Mouse (Mus musculus): ENCODE results near the gene Pbrm1. TPM values are rescaled to one million over a fixed set of nuclear protein-coding genes. Genes with fewer than 3 reads are reported as not detected.
A peak's percentile ranks its signal among the peaks of the same experiment; 100 is the strongest.

Gene Pbrm1
- polyA plus RNA-seq, 2 experiments from 2014 or later = 40.1 to 46.0 TPM

DNA sequence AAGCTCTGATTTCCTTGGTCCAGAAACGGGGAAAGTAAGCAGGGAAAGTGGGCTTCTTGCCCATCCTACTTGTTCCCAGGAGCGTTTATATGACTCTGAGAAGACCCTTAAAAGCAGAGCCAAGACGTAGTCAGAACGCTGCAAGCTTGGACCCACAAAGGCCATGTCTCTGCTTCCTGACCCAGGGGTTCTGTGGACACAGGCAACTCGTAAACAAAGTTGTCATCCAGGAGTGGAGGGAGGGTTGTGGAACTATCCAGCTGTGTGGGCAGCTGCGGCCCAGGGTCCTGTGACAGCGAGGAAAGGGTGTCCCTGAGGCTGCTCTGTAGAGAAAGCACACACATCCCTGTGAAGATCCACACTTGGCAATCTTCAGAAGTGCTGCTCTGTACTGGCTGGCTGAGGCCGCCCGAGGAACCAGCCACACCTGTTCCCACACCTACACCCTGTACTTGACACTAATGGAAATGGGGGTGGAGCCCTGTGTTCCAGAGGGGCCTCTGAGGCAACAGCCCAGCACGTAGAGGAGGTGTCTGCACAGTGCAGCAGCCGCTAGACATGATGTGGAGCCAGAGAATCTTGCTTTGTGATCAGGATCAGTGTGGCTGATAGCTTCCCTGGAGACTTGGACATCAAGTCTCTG is 114.2 kb downstream of the Pbrm1 start:
- no peak for ATAC-seq

DNA sequence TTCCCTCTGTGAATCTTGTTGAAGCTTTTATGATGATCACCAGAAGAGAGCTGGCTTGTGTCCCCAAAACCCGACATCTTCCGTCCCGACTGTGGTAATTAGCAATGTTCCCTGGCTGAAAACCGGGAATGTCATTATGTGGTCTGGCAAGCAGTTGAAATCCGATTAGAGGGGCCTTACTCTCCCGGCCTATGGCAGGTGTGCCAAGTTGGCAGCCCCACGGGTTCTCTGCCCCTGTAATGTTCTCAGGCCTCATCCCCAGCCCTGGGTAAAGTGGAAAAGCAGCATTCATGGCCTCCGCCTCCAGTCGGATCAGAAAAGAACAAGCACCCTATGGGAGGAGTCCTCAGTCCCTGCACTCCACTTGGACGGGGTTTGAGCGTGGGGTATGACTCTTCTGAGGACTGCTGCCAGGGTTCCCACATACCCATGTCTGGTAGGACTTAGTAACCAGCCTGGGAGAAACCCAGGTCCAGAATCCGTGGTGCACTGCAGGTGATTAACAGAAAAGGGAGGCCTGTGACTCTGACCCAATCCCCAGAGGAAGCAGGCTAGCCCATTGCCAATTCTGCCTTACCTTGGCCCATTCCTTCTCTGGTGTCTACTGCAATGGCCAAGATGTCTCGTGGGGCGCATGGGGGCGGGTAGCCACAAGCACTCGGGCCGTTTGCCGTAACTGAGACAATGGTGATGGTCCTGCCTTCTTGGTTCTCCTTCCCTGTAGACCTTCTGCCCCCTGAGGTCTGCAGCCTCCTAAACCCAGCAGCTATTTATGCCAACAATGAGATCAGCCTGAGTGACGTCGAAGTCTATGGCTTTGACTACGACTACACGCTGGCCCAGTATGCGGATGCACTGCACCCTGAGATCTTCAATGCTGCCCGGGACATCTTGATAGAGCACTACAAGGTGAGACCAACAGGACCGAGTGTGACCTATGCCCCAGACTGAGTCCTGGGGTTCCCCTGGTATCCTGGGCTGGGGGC is 115.4 kb downstream of the Pbrm1 start:
- no peak for ATAC-seq

DNA sequence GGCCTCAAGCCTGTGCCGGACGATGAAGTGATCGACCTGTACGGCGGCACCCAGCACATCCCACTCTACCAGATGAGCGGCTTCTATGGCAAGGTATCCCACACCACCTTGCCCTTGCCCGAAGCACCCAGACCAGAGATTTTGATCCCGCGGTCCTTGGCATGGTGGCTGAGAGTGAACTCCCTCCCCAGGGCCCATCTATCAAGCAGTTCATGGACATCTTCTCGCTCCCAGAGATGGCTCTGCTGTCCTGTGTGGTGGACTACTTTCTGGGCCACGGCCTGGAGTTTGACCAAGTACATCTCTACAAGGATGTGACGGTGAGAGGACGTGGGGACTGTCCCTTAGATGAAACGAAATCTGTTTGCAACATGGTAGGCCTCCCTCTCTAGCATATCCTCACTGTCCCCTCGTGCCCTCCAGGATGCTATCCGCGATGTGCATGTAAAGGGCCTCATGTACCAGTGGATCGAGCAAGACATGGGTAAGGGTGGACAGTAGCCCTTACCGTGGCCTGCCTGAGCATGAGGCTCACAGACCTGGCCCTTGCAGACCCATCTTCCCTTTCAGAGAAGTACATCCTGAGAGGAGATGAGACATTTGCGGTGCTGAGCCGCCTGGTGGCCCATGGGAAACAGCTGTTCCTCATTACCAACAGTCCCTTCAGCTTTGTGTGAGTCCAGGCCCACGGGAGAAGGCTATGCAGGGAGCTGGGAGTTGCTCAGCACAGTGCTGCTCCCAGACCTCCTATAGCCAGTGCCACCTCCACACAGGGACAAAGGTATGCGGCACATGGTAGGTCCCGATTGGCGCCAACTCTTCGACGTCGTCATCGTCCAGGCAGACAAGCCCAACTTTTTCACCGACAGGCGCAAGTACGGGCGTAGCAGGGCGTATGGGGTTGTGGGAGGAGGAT is 116.8 kb downstream of the Pbrm1 start:
- no peak for ATAC-seq

DNA sequence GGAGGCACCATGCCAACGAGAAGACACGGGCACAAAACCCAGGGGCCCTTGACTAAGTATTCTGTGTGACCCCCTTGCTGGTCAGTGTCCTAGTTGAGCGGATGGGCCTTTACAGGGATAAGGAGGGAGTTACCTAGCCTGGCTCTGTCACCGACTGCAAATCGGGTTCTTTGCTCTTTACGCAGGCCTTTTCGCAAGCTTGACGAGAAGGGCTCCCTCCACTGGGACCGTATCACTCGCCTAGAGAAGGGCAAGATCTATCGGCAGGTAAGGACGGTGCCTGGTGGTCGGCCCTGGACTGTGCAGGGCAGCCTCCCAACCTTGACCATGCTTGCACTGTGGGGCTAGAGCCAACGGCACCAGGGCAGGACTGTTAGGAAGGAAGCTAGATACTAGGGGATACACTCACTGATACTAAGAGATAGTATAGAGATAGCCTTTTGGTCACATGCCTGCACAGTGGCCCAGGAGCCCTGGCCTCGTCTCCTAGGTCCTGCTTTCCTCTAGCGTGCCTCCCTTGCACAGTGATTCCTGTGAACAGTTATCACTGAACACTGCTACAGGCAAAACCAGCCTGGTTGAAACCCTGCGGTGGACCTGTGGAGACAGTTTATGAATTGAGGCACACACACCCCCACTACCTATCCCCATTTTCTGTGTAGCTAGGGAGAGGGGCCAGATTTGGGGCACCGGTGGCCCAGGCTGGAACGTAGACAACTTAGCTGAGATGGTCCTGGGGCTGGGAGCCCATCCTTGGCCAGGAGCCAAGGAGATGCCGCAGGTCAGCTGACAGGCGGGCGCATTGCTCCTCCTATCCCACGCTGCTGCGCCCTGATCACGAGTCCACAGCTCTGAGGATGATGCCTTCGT is 117.7 kb downstream of the Pbrm1 start:
- ATAC-seq = no peak

DNA sequence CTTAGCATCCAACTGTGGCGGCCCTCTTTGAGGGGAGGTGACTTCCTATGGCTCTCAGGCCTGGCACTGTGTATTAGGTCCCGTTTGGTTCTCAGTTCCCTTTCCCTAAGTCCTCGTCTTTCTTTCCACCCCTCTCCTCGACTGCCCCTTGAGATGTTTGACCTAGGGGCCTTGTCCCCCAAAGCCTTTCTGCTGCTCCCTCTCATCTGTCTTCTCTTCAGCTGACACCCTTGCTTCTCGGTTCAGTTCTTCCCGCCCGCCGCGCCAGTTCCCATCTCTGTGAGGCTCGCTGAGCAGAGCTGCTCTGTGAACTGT is 118.3 kb downstream of the Pbrm1 start:
- ATAC-seq = no peak

DNA sequence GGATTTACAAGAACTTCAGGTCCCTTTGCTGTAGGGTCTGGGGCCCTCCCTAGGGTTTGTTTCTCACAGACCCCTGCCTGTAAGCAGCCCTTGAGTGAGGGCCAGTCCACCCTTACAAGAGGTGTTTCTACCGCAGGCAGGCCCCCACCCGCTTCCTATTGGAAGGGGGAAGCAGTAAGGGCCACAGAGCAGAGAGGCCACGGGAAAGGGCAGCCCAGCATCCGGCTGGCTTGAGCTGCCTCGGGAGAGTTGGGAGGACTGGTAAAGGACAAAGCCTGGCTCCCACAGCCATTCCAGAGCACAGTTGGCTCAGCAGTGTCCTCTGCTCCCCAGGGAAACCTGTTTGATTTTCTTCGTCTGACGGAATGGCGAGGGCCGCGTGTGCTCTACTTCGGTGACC is 118.9 kb downstream of the Pbrm1 start:
- no peak for ATAC-seq

DNA sequence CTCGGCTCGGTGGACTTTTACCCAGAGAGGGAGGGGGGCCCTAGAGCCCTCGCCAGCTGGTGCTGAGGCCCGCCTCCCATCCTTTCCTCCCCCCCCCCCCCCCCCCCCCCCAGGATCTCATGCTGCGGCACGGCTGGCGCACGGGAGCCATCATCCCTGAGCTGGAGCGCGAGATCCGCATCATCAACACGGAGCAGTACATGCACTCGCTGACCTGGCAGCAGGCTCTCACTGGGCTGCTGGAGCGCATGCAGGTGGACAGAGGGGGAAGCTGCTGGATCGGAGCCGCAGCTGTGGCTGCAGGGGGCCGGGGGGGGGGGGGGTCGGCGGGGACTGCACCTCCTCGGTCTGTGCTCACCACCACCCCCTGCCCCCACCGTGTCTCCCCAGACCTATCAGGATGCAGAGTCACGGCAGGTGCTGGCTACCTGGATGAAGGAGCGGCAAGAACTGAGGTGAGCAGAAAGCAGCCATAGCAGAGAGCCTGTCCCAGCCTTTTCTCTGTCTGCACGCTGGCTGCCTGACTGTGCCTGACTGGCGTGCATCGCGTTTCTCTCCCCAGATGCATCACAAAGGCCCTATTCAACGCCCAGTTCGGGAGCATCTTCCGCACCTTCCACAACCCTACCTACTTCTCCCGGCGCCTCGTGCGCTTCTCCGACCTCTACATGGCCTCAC is 119.4 kb downstream of the Pbrm1 start:
- no peak for ATAC-seq

DNA sequence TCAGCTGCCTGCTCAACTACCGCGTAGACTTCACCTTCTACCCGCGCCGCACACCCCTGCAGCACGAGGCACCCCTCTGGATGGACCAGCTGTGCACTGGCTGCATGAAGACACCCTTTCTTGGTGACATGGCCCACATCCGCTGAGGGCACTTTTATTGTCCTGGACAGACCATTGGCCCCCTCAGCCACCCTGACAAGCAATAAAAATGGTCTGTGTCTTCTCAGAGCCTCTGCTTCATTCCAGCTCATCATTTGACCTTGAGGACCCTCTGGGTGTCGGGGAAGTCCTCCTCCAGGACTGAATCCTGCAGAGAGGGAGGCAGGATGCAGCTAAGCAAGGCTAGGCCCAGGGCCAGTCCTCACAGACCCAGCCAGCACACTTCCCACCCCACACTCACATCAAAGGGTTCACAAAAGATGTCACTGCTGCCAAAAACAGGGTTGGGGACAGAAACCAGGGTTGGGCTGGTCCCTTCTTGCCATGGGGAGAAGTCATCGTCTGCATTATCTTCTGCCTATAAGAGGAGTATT is 120.0 kb downstream of the Pbrm1 start:
- no peak for ATAC-seq

DNA sequence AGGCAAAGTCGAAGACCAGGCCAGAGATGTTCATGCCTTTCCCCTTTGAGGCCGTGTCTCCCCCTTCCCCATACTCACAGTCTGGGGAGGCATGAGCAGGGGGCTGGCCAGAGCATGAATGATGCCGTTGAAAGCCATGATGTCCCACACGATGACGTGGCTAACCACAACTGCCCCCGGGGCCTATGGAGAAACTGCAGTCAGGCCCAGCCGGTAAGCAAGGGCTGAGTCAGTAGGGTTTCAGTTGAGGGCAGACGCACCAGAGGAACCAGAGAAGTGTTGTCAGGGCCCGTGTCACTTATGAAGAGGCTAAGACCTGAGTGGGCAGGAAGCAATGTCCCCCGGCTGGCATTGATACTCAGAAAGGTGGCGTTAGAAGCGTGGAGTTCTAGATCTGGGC is 120.7 kb downstream of the Pbrm1 start:
- ATAC-seq = no peak

DNA sequence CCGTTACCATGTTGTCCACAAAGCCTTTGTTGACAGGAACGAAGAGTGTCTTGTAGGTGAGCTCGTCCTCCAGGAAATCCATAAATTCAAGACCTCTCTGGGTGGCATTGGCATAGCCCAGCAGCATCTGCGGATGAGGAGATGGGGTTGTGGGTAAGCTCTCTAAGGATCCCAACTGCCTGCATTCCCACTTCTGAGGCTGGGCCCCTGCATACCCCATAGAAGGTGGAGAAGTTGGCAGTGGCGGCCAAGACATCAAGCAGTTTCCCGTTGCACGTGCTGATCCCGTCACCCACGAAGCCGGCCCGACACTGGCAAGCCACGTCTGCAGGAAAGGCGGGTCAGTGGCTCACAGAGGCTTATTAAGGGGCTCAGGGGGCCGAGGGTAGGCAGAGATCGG is 121.2 kb downstream of the Pbrm1 start:
- no peak for ATAC-seq

DNA sequence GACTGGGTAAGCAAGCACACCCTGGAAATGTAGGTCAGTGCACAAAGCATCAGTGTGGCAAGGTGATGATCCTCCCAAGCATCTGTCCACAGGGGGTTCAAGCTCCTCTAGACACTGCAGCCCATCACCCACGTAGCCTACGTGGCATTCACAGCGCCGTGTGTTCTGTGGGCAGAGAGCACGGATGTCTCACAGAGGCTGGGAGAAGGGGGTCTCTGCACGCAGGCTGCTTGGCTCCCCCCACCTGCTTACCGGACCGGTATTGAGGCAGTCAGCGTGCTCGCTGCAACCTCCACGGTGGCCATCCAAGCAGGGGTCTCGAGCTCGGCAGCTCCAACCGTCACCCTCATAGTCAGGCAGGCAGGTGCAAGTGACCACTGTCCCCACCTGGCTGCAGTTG is 122.1 kb downstream of the Pbrm1 start:
- ATAC-seq = no peak

DNA sequence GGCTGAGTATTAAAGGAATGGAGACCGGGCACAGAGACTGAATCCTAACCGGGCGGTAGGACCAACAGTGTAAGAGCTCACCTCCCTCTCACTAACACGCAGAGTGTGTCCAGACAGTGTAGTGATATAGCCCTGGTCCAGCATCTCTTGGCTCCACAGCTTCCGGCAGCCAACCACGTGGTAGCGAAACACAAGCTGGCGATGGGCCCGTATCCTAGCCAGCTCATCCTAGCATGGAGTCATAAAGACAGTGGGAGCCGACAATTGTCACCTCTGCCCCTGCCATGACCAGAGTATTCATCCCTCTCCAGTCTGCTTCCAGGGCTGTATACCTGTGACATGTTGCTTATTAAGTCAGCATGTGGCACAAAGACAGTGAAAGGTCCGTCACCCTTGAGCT is 126.8 kb downstream of the Pbrm1 start:
- ATAC-seq = no peak

DNA sequence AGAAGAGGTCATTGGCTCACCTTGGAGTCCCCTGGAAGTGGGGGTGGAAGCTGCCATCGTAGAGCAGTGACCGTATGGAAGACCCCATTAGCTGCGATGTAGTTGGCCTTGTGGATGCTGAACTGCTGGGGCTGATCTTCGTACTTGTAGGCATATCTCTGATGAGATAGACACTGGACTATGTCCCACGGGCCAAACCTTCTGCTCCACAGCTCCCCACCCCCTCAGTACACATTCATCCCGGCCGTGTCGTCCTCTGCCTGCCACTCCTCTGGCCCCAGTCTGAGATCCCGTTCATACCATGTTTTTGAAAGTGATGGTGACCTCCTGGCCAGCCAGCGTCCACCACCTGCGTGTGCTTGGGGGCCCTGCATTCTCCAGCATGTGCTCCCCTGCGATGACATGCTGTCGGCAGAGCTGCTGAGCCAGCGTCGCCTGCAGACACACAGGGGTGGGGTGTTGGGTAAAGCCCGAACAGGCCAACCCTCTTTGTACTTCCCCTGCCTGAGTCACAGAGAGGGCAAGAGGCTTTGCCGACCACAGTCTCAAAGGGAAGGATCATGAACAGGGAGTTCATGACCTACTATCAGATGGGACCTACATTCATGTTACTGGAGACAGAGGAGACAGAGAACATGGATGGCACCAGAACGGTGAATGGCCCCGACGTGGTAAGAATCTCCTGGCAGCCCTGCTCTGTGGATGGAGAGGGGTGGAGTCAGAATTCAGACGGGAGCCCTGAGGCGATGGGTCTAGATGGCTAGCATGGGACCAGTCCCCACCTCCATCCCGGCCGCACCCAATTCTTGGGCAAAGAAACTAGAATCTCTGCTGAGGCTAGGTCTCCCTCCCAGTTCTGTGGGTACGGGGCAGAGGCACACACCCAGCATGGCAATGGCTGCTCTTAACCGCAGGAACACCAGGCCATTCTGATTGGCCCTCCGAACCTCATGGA is 141.5 kb downstream of the Pbrm1 start:
- peak; percentile 72 for ATAC-seq

DNA sequence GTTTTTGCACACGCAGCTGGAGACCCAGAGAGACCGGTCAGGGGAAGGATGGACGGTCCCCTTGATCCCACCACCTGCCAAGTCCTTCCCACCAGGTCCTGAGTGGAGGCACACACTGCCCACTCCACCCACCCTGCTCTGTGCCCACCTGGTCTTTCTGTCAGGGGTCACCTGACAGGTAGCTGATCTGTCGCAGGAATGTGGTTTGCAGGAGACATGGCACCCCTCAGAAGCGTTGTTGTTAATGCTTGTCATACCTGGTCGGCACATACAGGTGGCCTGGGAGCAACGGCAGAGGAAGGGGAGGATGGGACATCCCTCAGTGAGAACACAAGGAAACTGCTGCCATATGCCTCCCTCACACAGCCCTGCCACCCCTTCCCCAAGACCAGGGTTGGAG is 142.3 kb downstream of the Pbrm1 start:
- ATAC-seq = no peak

DNA sequence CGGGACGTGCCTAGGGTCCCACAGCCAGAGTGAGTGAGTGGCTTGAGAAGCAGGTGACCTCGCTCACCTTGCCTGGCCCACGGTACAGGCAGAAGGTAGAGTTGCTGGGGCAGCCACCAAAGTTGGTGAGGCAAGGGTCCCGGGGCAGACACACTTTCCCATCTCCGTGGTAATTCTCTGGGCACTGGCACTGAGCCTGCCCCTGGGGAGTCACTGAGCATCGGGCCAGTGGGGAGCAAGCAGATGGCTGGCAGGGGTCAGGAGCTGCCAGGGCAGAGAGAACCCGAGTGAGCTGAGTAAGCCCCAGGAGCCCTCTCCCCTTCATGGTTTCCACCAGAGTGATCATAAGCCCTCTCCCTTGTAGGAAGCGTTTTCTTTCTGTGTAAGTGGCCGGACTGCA is 142.7 kb downstream of the Pbrm1 start:
- ATAC-seq = no peak

DNA sequence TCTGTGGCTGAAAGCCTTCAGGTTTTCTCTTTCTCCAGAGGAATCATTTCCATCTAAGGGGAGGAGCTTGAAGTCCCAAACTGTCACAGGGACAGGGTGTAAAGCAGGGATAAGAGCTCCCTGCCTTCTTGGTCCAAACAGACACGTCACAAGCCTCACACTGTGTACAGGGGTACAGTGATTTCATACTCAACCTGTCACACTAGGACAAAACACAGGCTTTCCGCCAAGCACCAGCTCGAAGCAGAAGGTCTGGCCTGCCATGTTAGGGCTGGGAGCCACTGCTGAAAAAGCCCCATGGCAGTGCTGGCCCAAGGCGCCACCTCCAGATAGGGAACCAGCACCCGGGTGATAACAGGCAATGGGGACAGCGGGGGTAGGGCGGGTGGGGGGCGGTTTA is 145.1 kb downstream of the Pbrm1 start:
- no peak for ATAC-seq

DNA sequence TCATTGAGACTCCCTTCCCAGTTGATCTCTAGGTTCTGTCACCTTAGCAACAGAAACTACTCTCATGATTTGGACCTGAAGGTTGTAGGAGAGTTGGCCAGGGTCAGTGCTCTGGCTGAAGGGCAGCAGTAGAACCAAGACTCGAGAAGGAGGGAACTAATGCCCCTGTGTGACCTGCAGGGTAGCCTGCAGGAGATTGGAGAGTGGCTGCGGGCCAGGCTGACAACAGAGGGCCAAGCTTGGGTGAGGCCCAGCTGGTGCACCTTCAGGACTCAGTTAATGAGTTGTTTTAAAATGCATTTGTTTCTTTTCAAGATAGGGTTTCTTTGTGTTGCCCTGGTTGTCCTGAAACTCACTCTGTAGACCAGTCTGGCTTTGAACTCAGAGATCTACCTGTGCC is 146.1 kb downstream of the Pbrm1 start:
- ATAC-seq = no peak

DNA sequence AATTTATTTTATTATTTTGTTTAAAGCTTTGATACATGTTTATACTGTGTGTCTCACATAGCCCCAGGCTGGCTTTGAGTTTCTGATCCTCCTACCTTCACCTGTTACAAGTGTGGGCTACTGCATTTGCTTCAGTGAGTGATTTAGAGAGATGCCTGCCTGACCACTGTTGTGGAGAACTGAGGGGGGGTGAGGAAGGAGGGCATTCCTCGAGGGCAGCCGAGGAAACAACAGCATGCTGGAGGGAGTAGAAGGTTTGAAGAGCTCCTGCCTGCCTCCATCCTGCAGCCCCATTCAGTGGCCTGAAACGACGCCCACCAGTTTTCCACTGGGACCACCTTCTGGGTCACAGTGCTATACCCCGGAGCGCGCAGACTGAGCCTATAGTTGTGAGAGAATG is 146.5 kb downstream of the Pbrm1 start:
- ATAC-seq = no peak

DNA sequence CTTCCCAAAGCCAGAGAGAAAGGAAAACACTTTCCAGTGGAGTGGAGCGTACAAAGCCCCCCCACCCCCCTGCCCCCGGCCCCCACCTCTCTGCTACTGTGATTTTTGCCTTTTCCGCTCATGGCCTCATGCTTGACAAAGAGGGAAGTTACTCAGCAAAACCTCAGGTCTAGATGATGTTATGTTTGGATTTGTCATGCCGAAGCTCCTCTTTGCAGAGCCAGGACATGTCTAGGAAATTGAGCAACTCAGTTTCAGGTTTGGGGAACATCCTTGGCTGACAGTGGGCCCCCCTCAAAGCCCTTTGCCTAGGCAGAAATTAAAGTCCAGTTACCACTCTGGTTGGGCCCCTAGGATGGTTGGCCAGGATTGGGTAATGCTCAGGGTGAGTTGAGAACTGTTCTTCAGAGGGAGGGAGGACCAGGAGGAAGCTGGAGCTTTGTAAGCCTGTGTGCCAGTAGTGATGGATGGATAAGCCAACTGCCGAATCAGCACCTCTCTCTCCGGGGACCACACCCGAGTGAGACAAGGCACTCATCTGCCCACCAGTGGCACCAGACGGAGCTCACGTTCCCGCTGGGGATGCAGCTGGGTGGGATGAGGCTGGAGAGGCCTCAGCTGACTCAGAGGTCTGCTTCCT is 147.2 kb downstream of the Pbrm1 start:
- ATAC-seq = no peak

DNA sequence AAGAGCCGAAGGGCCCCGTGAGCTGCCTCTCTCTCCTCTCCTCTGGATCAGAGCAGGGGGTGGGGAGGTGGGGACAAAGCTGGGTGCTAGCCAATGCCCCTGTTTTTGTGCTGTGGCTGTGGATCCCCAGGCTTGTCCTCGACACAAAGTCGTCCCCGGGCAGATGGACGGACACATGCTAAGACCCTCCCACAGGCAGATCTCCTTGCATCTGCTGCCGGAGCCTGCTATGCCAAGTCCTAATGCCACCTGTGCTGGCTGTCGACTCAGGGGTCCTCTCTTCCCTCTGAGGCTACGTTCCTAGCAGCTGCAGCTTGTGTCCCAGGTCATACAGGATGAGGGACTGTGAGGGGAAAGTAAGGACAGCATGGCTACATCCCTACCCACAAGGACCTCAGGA is 147.9 kb downstream of the Pbrm1 start:
- ATAC-seq = no peak
